Mouse (Mus musculus) cerebellum, postnatal 36 days (tissue): ENCODE results near the gene Prcd.
"Not testable (repeated sequence)": the region's sequence is repeated elsewhere in the genome, so short reads cannot be mapped to it uniquely, and the experiment has no call there.

Experiments
- DNase-seq, 2 experiments: peaks; one replicate each; pipeline ENCODE4 v3.0.0; 2021 to 2022; ENCODE audit warnings: mixed read lengths in 2 of 2

The Prcd gene

DNA sequence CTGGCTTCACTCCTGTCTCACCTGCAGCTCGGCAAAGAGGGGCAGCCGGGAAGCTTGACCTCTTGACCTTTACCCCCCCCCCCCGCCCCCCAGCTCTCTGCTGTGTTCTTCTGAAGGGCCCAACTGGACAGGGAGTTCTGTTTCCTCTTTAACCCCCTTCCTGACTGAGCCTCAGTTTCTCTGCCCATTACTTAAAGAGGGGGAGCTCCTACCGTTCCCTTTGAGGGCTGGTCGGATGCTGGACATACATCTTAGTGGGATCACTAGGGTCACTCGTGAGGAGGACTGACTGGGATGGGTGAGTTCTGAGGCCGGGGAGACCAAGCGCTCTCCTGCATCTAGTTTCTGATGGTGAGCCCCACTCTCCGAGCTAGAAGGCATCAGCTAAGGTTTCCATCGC is at the start of gene Prcd:
Gene Prcd, plus strand, starts transcription at position 301 of the 400 bp plus-strand sequence.
- no peak for DNase-seq

DNA sequence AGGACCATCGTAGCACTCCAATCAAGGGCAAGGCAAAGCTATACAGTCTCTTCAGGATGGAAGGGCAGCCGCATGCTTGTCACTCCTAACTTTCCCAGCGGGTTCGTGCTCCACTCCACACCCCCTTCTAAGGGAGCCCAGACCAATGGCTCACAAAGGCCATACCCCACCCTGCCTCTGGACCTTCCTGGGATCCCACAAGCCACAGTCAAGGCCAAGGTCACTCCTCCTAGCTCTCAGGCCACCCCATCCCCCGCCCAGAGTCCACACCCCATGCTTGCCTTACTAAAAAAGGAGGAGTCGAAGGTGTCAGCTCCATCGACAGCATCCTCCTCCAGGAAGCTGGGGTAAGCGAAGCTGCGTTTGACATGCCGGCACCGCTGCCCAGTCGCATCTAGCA is 49.2 kb upstream of the Prcd start:
- no peak for DNase-seq

DNA sequence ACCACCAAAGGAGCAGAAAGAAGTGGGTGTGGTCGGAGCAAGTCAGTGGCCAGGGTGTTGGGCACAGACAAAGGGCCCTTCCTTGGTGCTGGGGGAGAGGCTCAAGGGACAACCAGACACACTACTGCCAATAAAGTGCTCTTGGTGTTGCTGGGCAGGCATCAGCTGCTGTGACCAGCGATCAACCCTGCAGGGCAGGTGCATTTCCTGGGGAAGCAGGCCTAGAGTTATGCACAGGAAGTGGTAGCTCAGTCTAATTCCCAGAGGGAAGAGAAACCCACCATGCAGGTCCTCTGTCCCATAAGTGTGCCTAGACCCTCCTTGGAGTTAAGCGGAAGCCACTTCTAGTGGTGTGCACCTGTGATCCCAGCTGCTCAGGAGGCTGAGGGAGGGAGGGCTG is 45.6 kb upstream of the Prcd start:
- DNase-seq, result no peak

DNA sequence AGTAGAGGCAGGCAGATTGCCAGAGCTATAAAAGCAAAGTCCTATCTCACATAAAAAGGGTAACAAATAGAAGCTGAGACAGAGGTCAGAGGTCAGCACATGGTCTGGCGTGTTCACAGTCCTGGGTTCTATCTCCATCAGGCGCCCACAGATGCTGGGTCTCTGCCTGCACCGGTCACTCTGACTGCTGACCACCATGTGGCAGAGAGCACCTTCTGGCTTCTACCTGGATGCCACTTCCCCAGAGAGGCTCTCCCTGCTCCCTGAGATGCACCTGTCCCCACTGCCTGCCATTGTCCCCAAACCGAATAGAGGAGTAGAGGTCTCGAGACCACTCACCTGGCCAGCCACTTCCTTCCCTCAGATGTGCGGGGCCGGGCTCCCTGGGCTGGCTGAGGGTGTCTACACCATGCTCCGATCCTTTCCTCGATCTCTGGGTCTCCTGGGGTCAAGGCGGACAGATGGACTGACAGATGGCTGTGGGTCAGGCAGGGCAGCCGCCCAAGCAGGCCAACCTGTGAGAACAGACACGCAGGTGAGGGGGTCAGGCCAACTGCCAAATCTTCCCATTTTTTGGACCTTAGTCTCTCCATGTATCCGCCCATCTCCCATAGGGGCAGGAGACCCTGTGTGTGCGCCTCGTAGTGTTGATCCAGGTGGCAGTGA is 43.2 kb upstream of the Prcd start:
- peak; percentile 95 to 98 for DNase-seq

DNA sequence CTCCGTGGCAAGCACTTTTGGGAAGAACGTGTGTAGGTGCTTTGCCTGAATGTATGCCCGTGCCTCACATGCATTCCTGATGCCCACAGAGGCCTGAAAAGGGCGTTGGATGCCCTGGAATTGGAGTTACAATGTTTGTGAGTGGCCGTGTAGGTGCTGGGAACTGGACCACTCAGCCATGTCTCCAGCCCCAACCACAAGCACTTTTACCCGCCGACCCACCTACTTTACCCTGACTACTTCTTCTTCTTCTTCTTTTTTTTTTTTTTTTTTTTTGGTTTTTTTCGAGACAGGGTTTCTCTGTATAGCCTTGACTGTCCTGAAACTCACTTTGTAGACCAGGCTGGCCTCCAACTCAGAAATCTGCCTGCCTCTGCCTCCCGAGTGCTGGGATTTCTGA is 42.2 kb upstream of the Prcd start:
- not testable (repeated sequence) for DNase-seq

DNA sequence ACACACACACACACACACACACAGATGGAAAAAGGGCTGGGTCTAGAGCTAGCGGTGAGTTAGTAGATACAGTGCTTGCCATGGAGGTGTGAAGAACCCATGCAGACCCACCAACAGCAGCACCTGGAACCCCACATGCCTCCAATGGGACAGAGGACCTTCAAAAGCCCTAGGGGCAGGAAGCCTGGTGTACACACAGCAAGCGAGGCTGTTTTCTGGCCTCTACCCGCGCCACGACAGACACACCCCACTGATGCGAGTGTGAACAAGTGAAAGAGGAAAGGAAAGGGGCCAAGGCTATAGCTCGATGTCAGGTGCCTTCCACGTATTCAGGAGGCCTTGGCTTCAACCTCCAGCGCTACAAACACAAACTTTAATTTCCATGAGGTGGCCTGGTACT is 41.5 kb upstream of the Prcd start:
- no peak for DNase-seq

DNA sequence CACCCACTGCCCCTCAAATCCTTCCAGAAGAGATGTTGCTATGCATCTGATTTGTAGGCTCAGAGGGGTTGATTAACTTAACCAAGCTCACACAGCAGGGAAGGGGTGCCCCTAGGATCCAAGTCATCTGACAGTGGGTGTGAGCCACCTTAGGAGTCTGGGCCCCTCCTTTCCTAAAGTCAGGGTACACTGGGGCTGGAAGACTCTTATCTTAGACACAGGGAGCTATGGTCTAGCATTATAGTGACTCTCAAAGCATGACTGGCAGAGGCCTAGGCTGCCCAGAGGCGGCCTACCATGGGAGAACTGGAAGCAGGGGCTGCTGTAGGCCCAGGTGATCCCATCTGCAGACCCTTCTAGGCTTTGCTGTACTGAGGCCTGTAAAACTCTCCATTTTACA is 40.8 kb upstream of the Prcd start:
- DNase-seq, result no peak

DNA sequence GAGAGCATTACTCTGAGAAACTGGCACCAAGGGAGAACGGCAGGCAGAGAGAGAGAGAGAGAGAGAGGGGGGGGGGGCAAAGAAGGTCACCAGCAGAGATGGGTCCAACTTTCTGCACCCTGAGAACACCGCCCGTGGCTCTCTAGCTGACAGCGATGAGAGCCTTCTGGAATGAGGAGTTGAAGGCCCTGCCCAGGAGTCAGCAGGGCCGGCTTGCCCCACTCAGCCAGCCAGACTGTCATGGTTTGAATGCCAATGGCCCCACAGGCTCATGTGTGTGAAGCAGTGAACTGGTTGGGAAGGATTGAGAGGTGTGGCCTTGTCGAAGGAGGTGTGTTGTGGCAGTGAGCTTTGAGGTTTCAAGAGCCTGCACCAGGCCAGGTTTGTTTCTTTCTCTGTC is 40.1 kb upstream of the Prcd start:
- DNase-seq, result no peak

DNA sequence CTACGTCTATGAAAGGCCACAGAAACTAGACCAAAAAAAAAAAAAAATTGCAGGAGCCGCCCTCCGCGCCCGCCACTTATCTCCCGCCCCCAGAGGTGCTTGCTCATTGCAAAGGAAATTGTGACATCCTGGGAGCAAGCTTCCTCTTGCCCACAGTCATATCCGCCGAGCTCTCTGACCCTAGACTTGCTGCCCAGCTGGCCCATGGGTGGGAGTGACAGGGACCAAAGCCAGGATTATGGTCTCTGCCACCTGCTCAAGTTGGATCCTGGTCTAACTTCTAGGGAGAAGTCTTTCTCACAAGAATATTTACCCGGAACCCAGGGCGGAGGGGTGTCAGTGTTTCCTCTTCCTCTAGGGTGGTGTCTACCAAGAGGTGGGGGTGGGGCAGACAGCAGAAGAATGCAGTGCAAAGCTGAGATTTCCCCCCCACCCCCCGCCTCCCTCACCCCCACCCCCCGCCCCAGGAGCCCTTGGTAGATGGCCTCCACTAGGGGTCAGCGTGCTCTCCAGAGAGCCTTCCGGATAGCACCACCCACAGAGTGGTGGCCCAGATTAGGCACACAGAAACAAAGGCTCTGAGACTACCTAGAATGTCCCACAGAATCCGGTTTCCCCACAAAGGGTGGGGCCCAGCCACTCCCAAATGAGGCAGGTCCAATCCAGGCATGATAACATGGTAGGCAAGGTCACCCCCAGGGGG is 37.4 kb upstream of the Prcd start:
- peak; percentile 43 to 50 for DNase-seq

DNA sequence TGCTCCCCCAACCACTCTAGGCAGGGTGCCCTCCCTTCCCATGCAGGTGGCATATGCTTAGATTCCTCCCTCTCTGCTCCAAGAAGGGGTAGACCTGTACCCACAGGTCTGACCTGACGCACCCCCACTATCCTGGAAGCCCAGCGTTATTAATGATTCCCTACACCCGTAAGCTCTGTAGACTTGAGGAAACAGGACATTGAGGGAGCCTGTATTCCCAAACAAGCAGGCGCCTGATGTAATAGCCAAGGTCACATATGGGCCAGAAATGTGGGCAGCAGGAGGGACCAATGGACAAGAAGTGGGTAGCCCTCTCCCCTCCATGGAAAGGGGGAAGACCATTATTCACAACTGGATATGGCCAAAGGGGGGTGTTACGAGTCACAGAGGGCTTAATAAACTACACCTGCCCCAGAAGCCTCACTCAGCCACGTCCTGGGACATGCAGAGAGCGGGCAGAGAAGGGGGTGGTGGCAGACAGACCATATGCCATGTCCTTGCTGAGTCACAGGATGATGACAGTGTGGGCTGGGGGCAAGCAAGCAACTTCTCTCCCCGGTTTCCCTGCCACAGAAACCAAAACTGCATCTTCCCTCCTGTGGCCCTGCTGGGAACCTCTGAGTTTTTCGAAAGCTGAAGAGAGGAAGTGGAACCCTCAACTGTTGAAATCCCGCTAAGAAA is 36.8 kb upstream of the Prcd start:
- DNase-seq, result no peak

DNA sequence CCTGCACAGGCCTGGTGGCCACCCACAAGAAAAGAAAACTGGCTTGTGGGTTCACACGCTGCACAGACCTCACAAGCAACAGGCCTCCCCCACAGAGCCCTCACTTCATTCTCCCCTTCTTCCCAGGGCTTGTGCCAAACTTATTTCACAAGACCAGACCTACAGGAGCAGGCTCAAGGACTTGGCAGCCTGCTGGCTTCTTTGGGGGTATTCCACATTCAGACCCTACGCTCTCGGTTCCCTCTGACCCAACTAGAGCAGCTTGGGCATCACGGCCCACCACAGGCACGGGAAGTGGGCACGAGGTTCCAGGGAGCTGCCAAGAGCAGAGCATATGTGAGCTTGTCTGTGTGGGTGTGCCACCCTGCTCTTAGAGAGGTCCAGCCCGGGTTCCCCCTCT is 35.7 kb upstream of the Prcd start:
- no peak for DNase-seq

DNA sequence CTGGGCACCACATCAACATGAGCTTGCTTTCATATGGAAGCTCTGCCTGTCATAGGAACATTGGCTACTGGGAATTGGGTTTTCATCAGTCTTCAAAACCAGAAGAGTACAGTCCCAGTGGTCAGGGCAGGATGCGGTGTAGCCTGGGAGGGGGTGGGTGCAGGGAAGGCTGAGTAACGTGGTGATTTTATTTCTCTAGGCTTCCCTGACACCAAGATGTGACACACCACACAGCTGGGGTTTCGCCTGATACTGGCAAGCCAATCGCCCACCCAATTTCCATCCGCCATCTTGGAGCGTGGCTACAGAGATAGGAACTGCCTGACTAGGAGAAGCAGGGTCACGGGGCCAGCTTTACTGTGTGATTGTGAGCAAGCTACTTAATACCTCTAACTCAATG is 34.7 kb upstream of the Prcd start:
- DNase-seq, result no peak

DNA sequence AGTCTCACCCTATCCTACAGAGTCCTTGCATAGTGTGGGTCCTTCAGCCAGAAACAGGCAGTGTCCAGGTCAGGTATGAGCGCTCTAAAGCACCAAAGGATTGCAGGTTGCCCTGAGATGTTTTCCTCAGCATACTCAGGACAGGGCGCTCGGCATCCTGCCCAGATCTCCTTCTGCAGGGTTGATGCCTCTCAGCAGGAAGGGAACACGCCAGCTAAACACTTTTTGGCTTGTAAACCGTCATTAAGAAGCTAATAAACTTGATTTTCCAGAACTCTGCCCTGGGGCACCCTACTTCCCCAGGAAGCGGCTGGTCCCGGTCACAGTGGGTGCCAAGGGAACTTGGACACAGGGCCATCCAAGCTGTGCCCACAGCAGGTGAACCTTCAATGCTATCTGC is 34.2 kb upstream of the Prcd start:
- DNase-seq, result peak; percentile 71 to 73

DNA sequence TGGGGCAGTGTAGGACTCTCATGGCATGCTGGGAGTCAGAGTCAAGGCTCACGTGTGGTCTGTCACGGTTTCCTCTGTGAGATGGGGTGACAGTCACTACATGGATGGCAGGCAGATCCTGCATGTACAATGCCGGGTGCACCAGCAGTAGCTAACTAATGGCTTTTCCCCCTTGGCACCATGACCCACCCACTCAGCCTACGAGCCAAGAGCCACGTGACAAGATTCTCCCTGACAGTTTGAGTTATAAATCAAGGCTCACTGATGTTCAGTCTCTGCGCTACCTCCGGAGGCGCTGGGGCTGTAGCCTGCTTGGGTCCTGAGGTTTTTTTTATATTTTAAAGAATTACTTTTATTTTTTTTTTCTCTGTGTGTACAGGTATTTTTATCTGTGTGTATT is 33.8 kb upstream of the Prcd start:
- peak in 1 of 2 experiments; percentile 42 for DNase-seq

DNA sequence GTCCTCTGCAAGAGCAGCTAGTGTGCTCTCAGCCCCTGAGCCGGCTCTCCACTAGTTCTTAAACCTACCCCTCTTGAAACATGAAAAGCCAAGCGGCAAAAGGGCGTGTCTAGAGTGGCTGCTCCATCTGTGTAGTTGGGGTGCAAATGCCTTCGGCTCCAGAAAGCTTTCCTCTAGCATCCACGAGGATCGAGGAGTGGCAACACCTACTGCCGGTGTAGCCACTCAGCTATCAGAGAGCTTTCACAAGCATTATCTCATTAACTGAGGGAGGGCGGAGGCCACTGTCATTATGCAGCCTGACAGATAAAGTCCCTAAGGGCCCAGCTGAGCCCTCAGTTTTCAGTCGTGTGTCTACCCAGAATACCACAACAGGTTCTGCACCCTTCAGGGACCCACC is 33.3 kb upstream of the Prcd start:
- no peak for DNase-seq

DNA sequence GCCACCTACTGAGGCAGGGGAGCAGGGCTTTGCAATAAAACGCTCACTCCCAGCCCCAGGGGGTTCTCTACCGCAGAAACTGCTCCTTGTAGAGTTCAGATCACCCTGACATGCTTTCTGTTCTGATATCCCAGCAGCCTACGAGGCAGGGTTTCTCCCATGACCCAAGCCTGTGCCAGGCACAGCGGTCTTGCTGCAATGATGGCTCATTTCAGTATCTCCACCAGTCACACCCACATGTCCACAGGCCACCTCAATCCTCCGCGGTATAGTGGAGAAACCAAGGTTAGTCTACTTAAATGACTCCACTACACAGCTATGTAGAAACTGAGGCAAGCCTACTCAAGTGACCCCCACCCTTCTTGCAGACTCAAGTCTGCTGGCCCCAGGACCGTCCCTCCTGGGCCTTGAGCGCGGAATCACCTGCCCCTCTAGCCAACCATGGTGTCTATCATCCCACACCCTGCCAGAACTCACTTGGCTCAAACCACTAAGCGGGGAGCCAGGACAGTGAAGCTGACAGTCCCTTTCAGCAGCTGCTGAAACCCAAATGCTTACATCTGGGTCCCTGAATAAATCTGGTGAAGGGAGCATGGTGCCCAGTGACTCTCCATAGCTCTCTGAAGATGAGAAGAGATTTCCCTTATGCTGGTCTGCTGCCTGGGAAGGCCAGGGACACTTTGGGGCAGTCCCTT is 32.6 kb upstream of the Prcd start:
- no peak for DNase-seq

DNA sequence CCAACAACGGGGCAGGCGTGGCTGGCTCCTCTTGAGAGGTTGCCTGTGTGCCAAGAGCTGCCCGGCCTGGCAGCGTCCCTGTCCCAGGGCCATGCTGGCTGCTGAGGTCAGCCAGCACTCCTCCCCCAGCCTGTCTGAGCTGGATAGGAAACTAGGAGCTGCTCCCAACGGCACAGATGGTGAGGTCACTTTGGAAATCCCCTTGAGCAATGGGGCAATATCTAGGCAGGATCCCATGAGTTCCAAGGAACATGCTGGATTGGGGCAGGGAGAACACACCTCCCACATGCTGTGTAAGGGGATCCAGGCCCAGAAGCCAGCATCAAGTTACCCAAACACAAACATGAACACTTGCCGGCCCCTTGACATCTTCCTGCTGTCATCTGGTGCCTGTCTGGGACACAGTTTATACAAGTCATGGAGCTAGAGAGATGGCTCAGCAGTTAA is 32.1 kb upstream of the Prcd start:
- DNase-seq, result peak; percentile 79 to 84

DNA sequence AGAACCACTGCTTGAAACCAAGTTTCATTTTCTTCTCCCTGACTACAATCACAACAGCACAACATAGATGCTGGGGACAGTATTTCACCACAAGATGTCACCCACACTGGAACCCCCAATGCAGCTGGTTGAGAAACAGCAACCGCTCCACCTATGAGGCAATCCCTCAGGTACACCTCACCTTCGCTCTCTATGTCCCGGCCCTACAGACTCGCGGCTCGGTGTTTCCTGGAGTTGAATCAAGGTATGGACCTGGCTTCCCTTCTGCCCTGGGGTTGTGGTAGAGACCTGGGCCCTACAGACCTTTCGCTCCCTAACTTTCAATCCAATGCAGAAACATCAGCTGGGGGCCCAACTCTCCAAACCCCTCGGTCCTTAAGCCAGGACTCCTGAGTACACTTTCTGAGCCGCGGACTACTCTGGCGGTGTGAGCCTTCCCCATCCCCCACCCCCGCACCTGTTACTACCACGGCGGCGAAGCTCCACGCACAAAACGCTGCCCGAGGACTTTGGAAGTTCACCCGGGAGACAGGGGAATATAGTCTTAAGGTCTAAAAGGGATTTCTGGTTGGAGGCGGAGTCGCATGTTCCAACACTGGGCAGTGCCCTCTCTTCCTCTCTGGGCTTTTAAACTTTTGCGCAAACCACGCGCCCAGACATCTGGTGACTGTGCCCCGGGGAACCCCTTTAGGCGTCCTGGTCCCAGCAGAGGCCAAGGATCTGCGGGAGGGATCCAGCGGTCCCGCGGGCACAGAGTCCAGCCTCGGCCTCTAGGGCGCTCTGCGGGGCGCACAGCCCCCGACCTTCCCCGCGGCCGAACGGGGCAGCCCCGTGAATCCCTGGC is 29.8 kb upstream of the Prcd start:
- DNase-seq, result no peak

DNA sequence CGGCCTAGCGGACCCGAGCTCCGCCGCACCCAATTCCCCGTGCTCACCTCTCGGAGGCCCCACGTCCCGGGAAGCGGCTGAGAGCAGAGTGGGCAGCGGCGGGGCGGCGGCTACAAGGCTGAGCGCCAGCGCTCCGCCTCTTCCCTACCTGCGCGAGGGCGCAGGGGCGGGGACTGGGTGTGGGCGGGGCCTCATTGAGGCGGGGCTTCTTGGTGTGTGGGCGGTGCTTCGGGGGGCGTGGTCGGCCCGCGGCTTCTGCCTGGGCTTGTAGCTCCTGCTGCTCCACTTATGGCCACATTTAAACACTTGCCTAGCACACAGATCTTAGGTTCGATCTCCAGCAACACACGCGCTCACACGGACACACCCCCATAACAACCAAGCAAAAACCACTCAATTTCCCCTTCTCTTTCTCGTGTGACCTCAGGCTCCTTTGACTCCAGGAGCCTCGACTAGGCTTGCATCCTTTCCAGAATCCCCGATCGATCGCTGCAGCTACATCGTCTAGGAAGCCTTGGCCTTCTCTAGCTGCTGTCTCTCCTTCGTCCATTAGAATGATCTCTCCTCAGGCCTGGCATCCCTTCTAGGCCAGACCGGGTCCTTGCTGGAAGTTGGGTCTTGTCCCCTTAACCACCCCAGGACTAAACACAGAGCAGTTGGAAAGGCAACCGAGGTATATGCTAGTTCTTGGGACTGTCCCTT is 29.1 kb upstream of the Prcd start:
- peak in 1 of 2 experiments; percentile 50 for DNase-seq

DNA sequence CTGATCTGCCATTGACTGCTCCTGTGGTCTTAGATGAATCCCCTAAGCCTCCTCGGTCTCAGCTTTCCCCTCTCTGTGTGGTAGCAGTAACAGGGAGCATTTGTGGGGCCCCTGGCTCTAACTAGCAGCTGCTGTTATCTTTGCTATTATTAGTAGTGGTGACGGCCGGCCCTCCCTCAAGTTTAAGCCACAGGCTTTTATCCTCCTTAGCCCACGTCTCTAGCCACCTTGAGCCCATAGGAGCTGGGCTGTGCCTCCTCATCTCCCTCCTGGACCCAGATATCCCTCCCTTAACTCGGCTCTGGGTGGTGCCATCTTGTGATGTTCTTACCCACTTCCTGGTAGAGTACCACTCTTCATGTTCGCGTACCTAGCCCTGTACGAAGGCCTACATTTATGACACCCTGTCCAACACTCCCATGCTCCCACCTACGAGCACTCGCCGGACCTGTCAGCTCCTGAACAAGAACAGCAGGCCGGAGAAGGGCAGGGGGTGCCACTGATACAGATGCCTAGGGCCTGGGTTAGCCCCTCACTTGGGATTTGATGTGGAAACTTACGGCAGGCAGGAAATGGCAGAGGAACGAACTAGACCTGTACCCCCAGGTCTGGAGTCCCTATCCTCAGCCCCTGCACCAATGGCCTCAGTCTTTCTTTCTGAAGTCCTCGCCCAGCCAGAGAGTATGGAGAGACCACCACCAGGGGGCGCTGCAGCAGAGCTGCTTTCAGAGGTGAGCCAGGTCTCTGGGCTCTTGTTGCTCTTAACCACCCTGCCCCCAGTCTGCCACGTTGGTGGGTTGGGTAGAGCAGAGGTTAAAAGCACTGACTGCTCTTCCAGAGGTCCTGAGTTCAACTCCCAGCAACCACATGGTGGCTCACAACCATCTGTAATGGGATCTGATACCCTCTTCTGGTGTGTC is 28.0 kb upstream of the Prcd start:
- DNase-seq, result peak; percentile 58 to 69
